17 mouse cellular contexts compared by ENCODE assay signal in the genomic region with DNA sequence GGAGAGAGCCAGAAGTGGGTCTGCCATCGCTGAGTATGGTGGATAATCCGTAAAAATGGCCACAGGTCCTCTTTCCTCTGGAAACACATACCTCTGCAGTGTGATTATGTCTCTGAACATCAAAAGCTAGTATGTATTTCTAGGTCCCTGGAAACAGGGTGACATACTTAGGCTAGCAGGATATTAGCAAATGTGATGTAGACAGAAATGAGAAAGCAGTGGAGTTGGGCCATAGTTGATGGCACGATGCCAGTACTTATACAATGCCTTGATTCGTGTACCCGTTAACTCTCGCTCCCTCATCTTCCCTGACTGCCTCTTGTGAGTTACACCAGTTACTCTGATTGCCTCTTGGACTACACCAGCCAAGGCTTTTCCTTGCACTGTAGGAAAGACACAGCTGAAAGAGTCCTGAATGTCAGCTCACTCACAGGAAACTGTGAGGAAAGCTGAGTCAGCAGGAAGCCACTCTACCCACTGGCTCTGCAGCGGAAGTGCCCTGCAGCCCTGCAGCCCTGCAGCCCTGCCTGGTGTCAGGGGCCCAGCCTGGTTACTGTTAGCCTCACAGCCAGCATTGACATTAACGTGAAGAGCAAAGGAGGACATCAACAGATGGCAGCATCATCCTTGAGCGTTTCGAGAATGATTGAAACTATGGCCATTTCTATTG. TPM values are rescaled to one million over a fixed set of nuclear protein-coding genes. Genes with fewer than 3 reads are reported as not detected.
DNase-seq lines count a peak whose midpoint lies in the region; ATAC-seq and TF ChIP-seq lines count a peak whose summit lies in the region.
"Had no signal": no experiment of that assay in that cellular context is flagged by ENCODE, and none has a peak within 500 bp of the region (broad histone marks: within the 10 kb centered on the region; RNA-seq: fewer than 3 reads in every experiment).

No protein-coding gene starts in this region.

- no peak overlapping the region for H3K4me3 ChIP-seq in thymus, adult 2 months (ENCODE audit: control insufficient read depth, insufficient read depth, low read length)
- no peak overlapping the region for H3K4me3 ChIP-seq in left cerebral cortex, adult 2 months
- H3K4me3 ChIP-seq: embryonic facial prominence, embryonic 12.5 days; forebrain, embryonic 10.5 days; heart, embryonic 10.5 days; midbrain, embryonic 12.5 days had no signal

- no peaks in the 10 kb centered on the region for H3K36me3 ChIP-seq in thymus, adult 2 months (ENCODE audit: control insufficient read depth, insufficient read depth, low read length)
- H3K36me3 ChIP-seq: embryonic facial prominence, embryonic 12.5 days; forebrain, embryonic 10.5 days; midbrain, embryonic 12.5 days had no signal

- no peak overlapping the region for H3K27ac ChIP-seq in thymus, adult 2 months (ENCODE audit: control insufficient read depth, insufficient read depth, low read length)
- no peak overlapping the region for H3K27ac ChIP-seq in left cerebral cortex, adult 2 months
- H3K27ac ChIP-seq: embryonic facial prominence, embryonic 12.5 days; forebrain, embryonic 10.5 days; heart, embryonic 10.5 days; midbrain, embryonic 12.5 days had no signal

- H3K27me3 ChIP-seq in thymus, adult 2 months (ENCODE audit: control insufficient read depth, insufficient read depth, low read length), result no peaks in the 10 kb centered on the region

- no peaks in the 10 kb centered on the region; the same call in 1 of the 2 replicates for H3K4me1 ChIP-seq in thymus, adult 2 months (replicated peaks; ENCODE audit: control insufficient read depth, insufficient read depth, low read length)
- H3K4me1 ChIP-seq: embryonic facial prominence, embryonic 12.5 days; midbrain, embryonic 12.5 days had no signal

- TF ChIP-seq CTCF in thymus, adult 2 months (IDR thresholded peaks at IDR 0.05; ENCODE audit: borderline replicate concordance, control insufficient read depth, extremely low read depth, insufficient read depth, low read length, poor library complexity), result no peak
- TF ChIP-seq CTCF in brain, embryonic 14.5 days (IDR thresholded peaks at IDR 0.05; ENCODE audit: borderline replicate concordance, extremely low read depth, insufficient read depth, insufficient read length), result no peak
- TF ChIP-seq CTCF in left cerebral cortex, adult 2 months (IDR thresholded peaks at IDR 0.05), result no peak

- no peak for TF ChIP-seq POLR2A in thymus, adult 2 months (IDR thresholded peaks at IDR 0.05; ENCODE audit: control insufficient read depth, extremely low read depth, insufficient read depth, low read length, poor library complexity)
- no peak for TF ChIP-seq POLR2A in brain, embryonic 14.5 days (IDR thresholded peaks at IDR 0.05; ENCODE audit: borderline replicate concordance, extremely low read depth, insufficient read depth, insufficient read length, poor library complexity, severe bottlenecking)

- WGBS in thymus, adult 2 months, result 49% methylated on average over 10 of the region's 10 CpGs

- intact Hi-C loops in left cerebral cortex, adult 2 months (cut with DNase I), result no loop called here

- DNase-seq in thymus, adult 2 months, result peak; percentile 22
- DNase-seq in thymus, adult 18-20 months, result no peak
- peak; percentile 5 for DNase-seq in brain, embryonic 14.5 days (ENCODE audit: low read depth)
- no peak for DNase-seq in left cerebral cortex, adult 2 months (ENCODE audit: extremely low spot score in 1 of 2, low spot score in 2 of 2)
- DNase-seq in kidney, adult 11 months, result no peak
- no peak for DNase-seq in natural killer cell, adult 2 months (ENCODE audit: low spot score in 2 of 2)
- no peak for DNase-seq in urinary bladder, adult 2 months (ENCODE audit: low spot score)
- DNase-seq: adrenal gland, adult 8-10 months; cerebellum, postnatal 25 days; heart, postnatal 4 days; kidney, postnatal 10 days; lung, adult 2 months had no signal

- peak; percentile 95 for ATAC-seq in megakaryocyte, adult 5-6 weeks (ENCODE audit: poor library complexity, severe bottlenecking)

RNA-seq across cellular contexts. Expression of gene Lrrn4, which starts 6.9 kb away (rescaled TPM):
- polyA plus RNA-seq in thymus, adult 2 months (2012; rRNA removed), result 7.4 and 12.7 TPM in 2 replicates
- 0.11 and 0.21 TPM in 2 replicates for polyA plus RNA-seq in brain, embryonic 14.5 days (2012; rRNA removed)
- total RNA-seq in megakaryocyte, adult 5-6 weeks (2015), result 0.11 and 0.31 TPM in 2 replicates
- 0.33 TPM in 1 of 2 replicates, not detected in the other for total RNA-seq in megakaryocyte, adult 5-6 weeks (2017)
- under 1 TPM; 0.23 to 0.27 TPM for total RNA-seq in left cerebral cortex, adult 2 months (2021)
- 3.0 and 4.8 TPM in 2 replicates for polyA plus RNA-seq in urinary bladder, adult 2 months (2012; rRNA removed)

RNA-seq across cellular contexts. Expression of gene Crls1, which starts 27.3 kb away (rescaled TPM):
- polyA plus RNA-seq in thymus, adult 2 months (2012; rRNA removed), result 29.3 and 44.0 TPM in 2 replicates
- polyA plus RNA-seq in brain, embryonic 14.5 days (2012; rRNA removed), result 27.0 and 35.7 TPM in 2 replicates
- 16.2 and 20.8 TPM in 2 replicates for total RNA-seq in megakaryocyte, adult 5-6 weeks (2015)
- total RNA-seq in megakaryocyte, adult 5-6 weeks (2017), result 16.2 and 19.1 TPM in 2 replicates
- 10 to 100 TPM; 26.3 to 27.4 TPM for total RNA-seq in left cerebral cortex, adult 2 months (2021)
- 21.6 and 24.2 TPM in 2 replicates for polyA plus RNA-seq in urinary bladder, adult 2 months (2012; rRNA removed)

RNA-seq across cellular contexts. Expression of gene Mcm8, which starts 57.9 kb away (rescaled TPM):
- polyA plus RNA-seq in thymus, adult 2 months (2012; rRNA removed), result 3.0 and 3.6 TPM in 2 replicates
- polyA plus RNA-seq in brain, embryonic 14.5 days (2012; rRNA removed), result 4.3 and 6.5 TPM in 2 replicates
- 4.8 and 5.8 TPM in 2 replicates for total RNA-seq in megakaryocyte, adult 5-6 weeks (2015)
- 5.1 and 7.0 TPM in 2 replicates for total RNA-seq in megakaryocyte, adult 5-6 weeks (2017)
- total RNA-seq in left cerebral cortex, adult 2 months (2021), result 1 to 10 TPM; 4.3 to 4.6 TPM
- 2.7 and 2.8 TPM in 2 replicates for polyA plus RNA-seq in urinary bladder, adult 2 months (2012; rRNA removed)

RNA-seq across cellular contexts. Expression of gene Trmt6, which starts 57.9 kb away (rescaled TPM):
- polyA plus RNA-seq in thymus, adult 2 months (2012; rRNA removed), result 4.5 TPM in 2 replicates
- 25.7 and 25.8 TPM in 2 replicates for polyA plus RNA-seq in brain, embryonic 14.5 days (2012; rRNA removed)
- 14.8 and 16.8 TPM in 2 replicates for total RNA-seq in megakaryocyte, adult 5-6 weeks (2015)
- 14.9 and 15.1 TPM in 2 replicates for total RNA-seq in megakaryocyte, adult 5-6 weeks (2017)
- total RNA-seq in left cerebral cortex, adult 2 months (2021), result 10 to 100 TPM; 26.4 to 33.2 TPM
- 15.8 and 16.3 TPM in 2 replicates for polyA plus RNA-seq in urinary bladder, adult 2 months (2012; rRNA removed)

Comparison
In these comparisons a context has a peak if more than half of its experiments do, and no peak if none do; other contexts are left out.
1. DNase-seq: peak in thymus, adult 2 months (single experiment) and brain, embryonic 14.5 days (single experiment); none in thymus, adult 18-20 months (0 of 2), left cerebral cortex, adult 2 months (0 of 2), kidney, adult 11 months (single experiment), natural killer cell, adult 2 months (0 of 2) and urinary bladder, adult 2 months (single experiment).